ENCODE assay signal across 24 mouse cellular contexts in genomic region chr10:125255904-125256303, GRCm38 (mm10).
DNase-seq lines count a peak whose midpoint lies in the region; ATAC-seq and TF ChIP-seq lines count a peak whose summit lies in the region.
"Had no signal": no experiment of that assay in that cellular context is flagged by ENCODE, and none has a peak within 500 bp of the region (broad histone marks: within the 10 kb centered on the region; RNA-seq: fewer than 3 reads in every experiment).

No protein-coding gene starts in this region.

- 91% methylated on average over 4 of the region's 4 CpGs for WGBS in midbrain, embryonic 11.5 days
- WGBS in midbrain, postnatal 0 days: 96% methylated on average over 4 of the region's 4 CpGs
- 91% methylated on average over 4 of the region's 4 CpGs for WGBS in forebrain, embryonic 12.5 days

- H3K9ac ChIP-seq in midbrain, embryonic 11.5 days (ENCODE audit: low read length): no peak overlapping the region
- H3K9ac ChIP-seq in midbrain, postnatal 0 days (replicated peaks; ENCODE audit: low read length, poor library complexity, severe bottlenecking): no peak overlapping the region
- no peak overlapping the region for H3K9ac ChIP-seq in forebrain, embryonic 12.5 days

- no peaks in the 10 kb centered on the region for H3K27me3 ChIP-seq in midbrain, embryonic 11.5 days (ENCODE audit: control insufficient read depth, insufficient read depth, low read length)
- H3K27me3 ChIP-seq in midbrain, postnatal 0 days (ENCODE audit: insufficient read depth, low read length): no peaks in the 10 kb centered on the region
- H3K27me3 ChIP-seq in Patski: no peaks in the 10 kb centered on the region
- H3K27me3 ChIP-seq in forebrain, embryonic 12.5 days: no peaks in the 10 kb centered on the region
- H3K27me3 ChIP-seq: CH12.LX had no signal

- CTCF ChIA-PET in Patski (lab: Charles Lee): interaction anchor here (0.7 to 1.7 kb wide), 2 partner anchors 9 to 27 kb away, joined by 3 to 6 read pairs; no protein-coding TSS in a partner anchor

- in situ Hi-C loops in Patski (cut with MboI; ENCODE audit: low pct_unique_long_range_greater_than_20kb): no loop called here

- H3K4me3 ChIP-seq in midbrain, embryonic 11.5 days (ENCODE audit: low read depth, low read length): no peak overlapping the region
- H3K4me3 ChIP-seq in midbrain, postnatal 0 days (ENCODE audit: low read depth, low read length): no peak overlapping the region
- H3K4me3 ChIP-seq in forebrain, embryonic 12.5 days (replicated peaks): no peak overlapping the region

- H3K27ac ChIP-seq in midbrain, embryonic 11.5 days (ENCODE audit: low read depth, low read length): no peak overlapping the region
- no peak overlapping the region for H3K27ac ChIP-seq in midbrain, postnatal 0 days (ENCODE audit: low read depth, low read length)
- no peak overlapping the region for H3K27ac ChIP-seq in forebrain, embryonic 12.5 days

- H3K4me1 ChIP-seq in midbrain, embryonic 11.5 days (ENCODE audit: control insufficient read depth, insufficient read depth, low read length): no peaks in the 10 kb centered on the region
- no peaks in the 10 kb centered on the region for H3K4me1 ChIP-seq in midbrain, postnatal 0 days (ENCODE audit: insufficient read depth, low read length)
- no peaks in the 10 kb centered on the region for H3K4me1 ChIP-seq in forebrain, embryonic 12.5 days

- TF ChIP-seq CTCF in midbrain, postnatal 0 days (IDR thresholded peaks at IDR 0.05): no peak
- no peak for TF ChIP-seq CTCF in Patski (IDR thresholded peaks at IDR 0.05)

- peak; percentile 4 for DNase-seq in midbrain, embryonic 11.5 days (ENCODE audit: low spot score, missing footprints)
- no peak for DNase-seq in midbrain, postnatal 0 days (ENCODE audit: low spot score)
- peak; percentile 47 for DNase-seq in Muller cell, postnatal 12 days (ENCODE audit: inconsistent ontology term)
- no peak for DNase-seq in Patski (ENCODE audit: low read depth, low spot score)
- peak; percentile 21 for DNase-seq in brain, adult 2 months (ENCODE audit: low read depth, low spot score)
- DNase-seq in gastrocnemius, postnatal 25 days: no peak
- no peak for DNase-seq in adrenal gland, adult 2 months
- DNase-seq: adrenal gland, adult 8-10 months; adrenal gland, postnatal 10 days; adrenal gland, postnatal 14 days; adrenal gland, postnatal 25 days; adrenal gland, postnatal 36 days; B cell, adult 2 months; cerebellum, adult 11 months; cerebellum, adult 11-12 months; cerebellum, adult 18-20 months; cerebellum, adult 2 months; cerebellum, adult 8-10 months; cerebellum, adult 9-10 months had no signal

- H3K9me3 ChIP-seq in midbrain, embryonic 11.5 days (ENCODE audit: control insufficient read depth, low read length): no peaks in the 10 kb centered on the region
- no peaks in the 10 kb centered on the region for H3K9me3 ChIP-seq in midbrain, postnatal 0 days (ENCODE audit: low read length)
- no peaks in the 10 kb centered on the region for H3K9me3 ChIP-seq in forebrain, embryonic 12.5 days
- H3K9me3 ChIP-seq: G1E had no signal

- POLR2A ChIA-PET in Patski (lab: Charles Lee): no interaction called here

- no peaks in the 10 kb centered on the region for H3K36me3 ChIP-seq in midbrain, embryonic 11.5 days (ENCODE audit: control insufficient read depth, insufficient read depth, low read length)
- no peaks in the 10 kb centered on the region for H3K36me3 ChIP-seq in midbrain, postnatal 0 days (ENCODE audit: insufficient read depth, low read length)
- no peaks in the 10 kb centered on the region for H3K36me3 ChIP-seq in forebrain, embryonic 12.5 days (replicated peaks)
- H3K36me3 ChIP-seq: G1E had no signal

- no peak overlapping the region for H3K4me2 ChIP-seq in midbrain, embryonic 11.5 days
- no peak overlapping the region for H3K4me2 ChIP-seq in midbrain, postnatal 0 days (ENCODE audit: low read depth, low read length, poor library complexity, severe bottlenecking)
- H3K4me2 ChIP-seq in forebrain, embryonic 12.5 days: no peak overlapping the region

- no peak for ATAC-seq in midbrain, embryonic 11.5 days (ENCODE audit: low FRiP score)
- no peak for ATAC-seq in midbrain, postnatal 0 days (ENCODE audit: low FRiP score)
- ATAC-seq in Patski: peak; percentile 98
- ATAC-seq in forebrain, embryonic 12.5 days (ENCODE audit: low FRiP score): no peak
- ATAC-seq: activated CD4-positive, CD25-positive, alpha-beta regulatory T cell, adult 4 months; CD4-positive, CD25-positive, alpha-beta regulatory T cell, adult 4 months had no signal

Comparison
In these comparisons a context has a peak if more than half of its experiments do, and no peak if none do; other contexts are left out.
1. DNase-seq: peak in midbrain, embryonic 11.5 days (single experiment), Muller cell, postnatal 12 days (single experiment) and brain, adult 2 months (single experiment); none in midbrain, postnatal 0 days (single experiment), Patski (single experiment), gastrocnemius, postnatal 25 days (single experiment) and adrenal gland, adult 2 months (single experiment).